Mouse (Mus musculus): ENCODE data around the gene Naa15. TPM values are rescaled to one million over a fixed set of nuclear protein-coding genes. Genes with fewer than 3 reads are reported as not detected.

Naa15 gene
- polyA plus RNA-seq, 1 experiment from 2014 or later, result 34.5 TPM

DNA sequence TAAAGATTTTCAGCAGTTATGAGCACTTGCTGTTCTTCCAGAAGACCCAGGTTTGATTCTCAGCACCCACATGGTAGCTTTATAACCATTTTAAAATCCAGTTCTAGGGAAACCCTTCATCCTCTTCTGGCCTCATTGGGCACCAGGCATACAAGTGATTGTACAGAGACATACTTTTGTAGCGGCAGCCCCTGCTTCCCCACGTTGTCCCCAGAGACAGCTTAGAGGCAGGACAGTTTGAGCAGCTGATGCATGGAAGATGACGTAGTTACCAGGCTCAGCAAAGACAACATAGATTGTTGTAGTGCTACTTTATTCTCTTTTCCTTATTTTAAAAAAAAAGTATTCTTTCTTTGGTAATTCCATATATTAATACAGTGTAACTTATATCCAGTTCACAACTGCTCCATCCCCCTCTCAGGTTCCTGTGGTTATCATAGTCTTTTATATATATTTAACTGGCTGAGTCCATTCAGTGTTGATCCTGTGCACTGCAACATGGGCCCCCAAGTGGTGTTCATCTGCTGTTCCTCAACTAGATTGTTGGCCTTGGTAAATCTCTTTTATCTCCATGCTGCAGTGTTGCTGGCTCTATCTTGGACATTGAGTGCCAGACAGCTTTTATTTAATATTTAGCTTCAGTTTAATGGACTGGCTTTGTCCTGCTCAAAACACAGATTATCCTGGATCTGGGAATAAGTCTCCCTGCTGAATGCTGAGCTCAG lies 20.1 kb downstream of the Naa15 start:
- peaks cover 13% of the 10 kb centered on the region for H3K36me3 ChIP-seq
- H3K27me3 ChIP-seq, result no peaks in the 10 kb centered on the region
- 84% methylated on average over 3 of the region's 3 CpGs for WGBS (ENCODE audit: insufficient replicate concordance)

DNA sequence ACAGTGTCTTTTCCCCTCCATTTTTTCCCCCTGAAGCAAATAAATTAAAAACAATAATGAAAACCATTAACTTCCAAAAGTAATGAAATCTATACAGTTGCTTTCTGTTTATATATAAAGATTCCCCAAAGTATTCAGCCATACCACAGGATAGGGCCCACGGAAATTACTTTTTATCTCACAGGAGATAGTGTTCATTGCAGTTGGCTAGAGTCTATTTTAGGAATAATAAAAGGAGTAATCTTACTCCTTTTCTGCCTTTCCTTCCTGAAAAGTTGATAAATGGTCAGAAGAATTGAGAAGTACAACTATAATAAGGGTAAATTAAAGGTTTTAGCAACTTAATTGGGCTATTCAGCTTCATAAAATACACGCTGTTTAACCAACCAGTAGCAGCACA lies 53.6 kb downstream of the Naa15 start:
- peaks cover 82% of the 10 kb centered on the region for H3K36me3 ChIP-seq
- DNase-seq, result no peak
- H3K27me3 ChIP-seq, result no peaks in the 10 kb centered on the region
- H3K27ac ChIP-seq, result no peak overlapping the region
- H3K4me1 ChIP-seq (replicated peaks), result no peaks in the 10 kb centered on the region
- ATAC-seq (ENCODE audit: low read depth), result no peak
- H3K4me2 ChIP-seq, result no peak overlapping the region
- no peaks in the 10 kb centered on the region for H3K9me3 ChIP-seq (replicated peaks)
- H3K9ac ChIP-seq, result no peak overlapping the region
- 73% methylated on average over 2 of the region's 2 CpGs for WGBS (ENCODE audit: insufficient replicate concordance)
- H3K4me3 ChIP-seq (replicated peaks), result no peak overlapping the region

More for the DNA sequence above, 20.1 kb downstream of the Naa15 start:
- Histone ChIP-seq H3K9me3 (replicated peaks) (no peaks in the 10 kb centered on the region), H3K4me3 (replicated peaks) (no peak overlapping the region), H3K9ac (no peak overlapping the region), H3K27ac (no peak overlapping the region), H3K4me1 (replicated peaks) (peaks cover 7% of the 10 kb centered on the region), H3K4me2 (no peak overlapping the region)
- no peak for DNase-seq
- no peak for ATAC-seq (ENCODE audit: low read depth)

DNA sequence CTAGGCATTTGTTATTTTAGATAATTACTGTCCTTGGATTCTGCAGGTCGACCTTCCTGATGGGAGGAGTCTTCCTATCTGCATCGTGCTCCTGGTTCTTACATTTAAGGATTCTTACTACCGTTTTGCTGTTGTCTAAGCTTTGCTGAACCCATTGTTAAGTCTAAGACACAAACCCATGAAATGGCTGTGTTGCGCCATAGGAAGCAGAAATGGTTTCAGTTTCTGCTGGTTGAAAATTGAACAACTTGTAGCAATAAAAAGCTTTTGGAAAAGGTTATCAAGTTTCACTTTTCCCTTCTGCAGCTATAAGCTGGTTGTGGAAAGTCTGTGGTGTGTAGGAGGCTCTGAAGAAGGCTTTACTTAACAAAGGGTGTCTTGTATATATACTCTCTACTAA lies 60.8 kb downstream of the Naa15 start:
- DNase-seq, result no peak
- Histone ChIP-seq H3K27me3 (no peaks in the 10 kb centered on the region), H3K27ac (no peak overlapping the region), H3K9me3 (replicated peaks) (no peaks in the 10 kb centered on the region), H3K9ac (no peak overlapping the region), H3K36me3 (peaks cover 35% of the 10 kb centered on the region), H3K4me2 (no peak overlapping the region), H3K4me1 (replicated peaks) (no peaks in the 10 kb centered on the region), H3K4me3 (replicated peaks) (no peak overlapping the region)
- no peak for ATAC-seq (ENCODE audit: low read depth)
- 64% methylated on average over 4 of the region's 4 CpGs for WGBS (ENCODE audit: insufficient replicate concordance)

DNA sequence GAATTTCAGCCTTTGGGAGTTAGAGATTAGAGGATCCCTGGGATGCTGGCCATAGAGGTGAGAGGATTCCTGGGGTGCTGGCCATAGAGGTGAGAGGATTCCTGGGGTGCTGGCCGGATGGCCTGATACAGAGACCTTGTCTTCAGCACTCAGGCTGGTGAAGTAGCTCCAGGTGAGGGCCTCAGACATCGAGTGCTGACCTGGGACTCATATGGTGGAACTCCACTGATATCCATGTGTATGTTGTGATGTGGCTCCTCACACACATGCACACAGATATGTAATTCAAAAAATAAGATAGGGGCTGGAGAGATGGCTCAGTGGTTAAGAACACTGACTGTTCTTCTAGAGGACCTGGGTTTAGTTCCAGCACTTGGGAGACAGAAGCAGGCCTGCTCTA lies 64.9 kb downstream of the Naa15 start:
- Histone ChIP-seq H3K9me3 (replicated peaks) (no peaks in the 10 kb centered on the region), H3K4me1 (replicated peaks) (peaks cover 17% of the 10 kb centered on the region), H3K9ac (no peak overlapping the region), H3K27me3 (no peaks in the 10 kb centered on the region), H3K4me3 (replicated peaks) (no peak overlapping the region), H3K36me3 (no peaks in the 10 kb centered on the region), H3K4me2 (no peak overlapping the region), H3K27ac (no peak overlapping the region)
- DNase-seq, result no peak
- 43% methylated on average over 2 of the region's 2 CpGs for WGBS (ENCODE audit: insufficient replicate concordance)
- no peak for ATAC-seq (ENCODE audit: low read depth)

DNA sequence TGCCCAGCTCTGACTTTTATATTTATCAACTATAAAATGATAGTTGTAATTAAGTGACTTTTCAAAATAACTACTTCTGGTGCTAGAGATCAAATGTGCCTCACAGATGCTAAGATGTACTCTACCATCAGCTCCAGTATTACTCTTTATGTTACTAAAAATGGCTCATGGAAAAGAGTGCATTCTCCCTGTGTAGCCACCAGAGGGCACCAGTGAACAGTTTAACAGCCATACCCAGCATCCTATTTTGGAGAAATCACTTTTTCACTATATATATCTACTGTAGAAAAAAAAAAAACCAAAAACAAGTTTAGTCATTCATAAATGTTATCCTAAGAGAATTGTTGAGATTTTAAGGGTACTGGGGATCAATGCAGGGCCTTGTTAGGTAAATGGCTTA lies 66.1 kb downstream of the Naa15 start:
- no peaks in the 10 kb centered on the region for H3K36me3 ChIP-seq
- H3K27me3 ChIP-seq, result no peaks in the 10 kb centered on the region
- no peaks in the 10 kb centered on the region for H3K9me3 ChIP-seq (replicated peaks)
- DNase-seq (peak; percentile 31), ATAC-seq (ENCODE audit: low read depth) (no peak)
- no peak overlapping the region for H3K4me2 ChIP-seq
- H3K27ac ChIP-seq, result no peak overlapping the region
- no peak overlapping the region for H3K9ac ChIP-seq
- H3K4me1 ChIP-seq (replicated peaks), result peaks cover 27% of the 10 kb centered on the region
- H3K4me3 ChIP-seq (replicated peaks), result no peak overlapping the region

DNA sequence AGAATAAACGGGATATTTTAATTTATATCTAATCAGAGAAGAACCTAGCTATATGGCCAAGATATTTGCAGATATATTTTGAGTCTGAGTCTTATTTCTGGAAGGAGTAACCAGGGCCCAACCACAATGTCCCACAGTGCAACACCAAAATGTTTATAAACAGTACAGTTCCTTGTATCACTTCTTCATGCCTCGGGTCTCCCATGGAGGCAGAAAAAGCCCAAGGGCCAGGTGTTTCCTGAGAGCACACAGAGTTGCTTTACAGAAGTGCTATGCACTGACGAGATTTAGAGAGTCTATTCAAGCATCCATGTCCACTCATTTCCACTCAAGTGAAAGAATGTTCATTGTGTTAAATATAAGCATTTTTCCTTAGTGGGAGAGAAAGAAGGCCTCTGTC lies 66.9 kb downstream of the Naa15 start:
- Histone ChIP-seq H3K9ac (no peak overlapping the region), H3K36me3 (no peaks in the 10 kb centered on the region), H3K9me3 (replicated peaks) (no peaks in the 10 kb centered on the region), H3K27me3 (no peaks in the 10 kb centered on the region), H3K4me3 (replicated peaks) (no peak overlapping the region), H3K4me2 (no peak overlapping the region), H3K27ac (no peak overlapping the region), H3K4me1 (replicated peaks) (peaks cover 27% of the 10 kb centered on the region)
- WGBS (ENCODE audit: insufficient replicate concordance), result 41% methylated on average over 3 of the region's 3 CpGs
- DNase-seq (no peak), ATAC-seq (ENCODE audit: low read depth) (no peak)

DNA sequence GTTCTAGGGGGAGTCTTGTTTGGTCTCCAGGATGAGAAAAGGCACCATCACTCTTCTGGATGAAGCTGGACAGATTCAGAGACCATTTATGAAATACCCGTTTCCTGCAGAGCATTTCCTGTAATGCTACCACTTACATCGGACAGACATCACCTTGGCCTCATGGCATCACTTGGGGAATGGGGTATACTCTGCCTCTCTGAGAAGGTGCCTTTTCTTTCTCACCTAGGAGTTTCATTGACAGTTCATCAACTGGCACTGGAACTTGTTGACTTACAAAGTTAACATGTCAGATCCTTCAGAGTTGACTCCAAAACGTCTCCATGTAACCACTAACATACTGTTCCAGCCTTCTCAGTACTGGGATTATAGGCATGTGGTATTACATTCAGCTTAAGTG lies 67.8 kb downstream of the Naa15 start:
- H3K4me1 ChIP-seq (replicated peaks), result peaks cover 27% of the 10 kb centered on the region
- ATAC-seq (ENCODE audit: low read depth) (no peak), DNase-seq (no peak)
- H3K4me3 ChIP-seq (replicated peaks), result peak overlapping the region; percentile 72
- no peaks in the 10 kb centered on the region for H3K9me3 ChIP-seq (replicated peaks)
- peak overlapping the region; percentile 85 for H3K9ac ChIP-seq
- 51% methylated on average over 3 of the region's 3 CpGs for WGBS (ENCODE audit: insufficient replicate concordance)
- H3K27me3 ChIP-seq, result no peaks in the 10 kb centered on the region
- no peaks in the 10 kb centered on the region for H3K36me3 ChIP-seq
- H3K27ac ChIP-seq, result no peak overlapping the region; the same call in 1 of the 2 replicates
- peak overlapping the region; percentile 90 for H3K4me2 ChIP-seq

DNA sequence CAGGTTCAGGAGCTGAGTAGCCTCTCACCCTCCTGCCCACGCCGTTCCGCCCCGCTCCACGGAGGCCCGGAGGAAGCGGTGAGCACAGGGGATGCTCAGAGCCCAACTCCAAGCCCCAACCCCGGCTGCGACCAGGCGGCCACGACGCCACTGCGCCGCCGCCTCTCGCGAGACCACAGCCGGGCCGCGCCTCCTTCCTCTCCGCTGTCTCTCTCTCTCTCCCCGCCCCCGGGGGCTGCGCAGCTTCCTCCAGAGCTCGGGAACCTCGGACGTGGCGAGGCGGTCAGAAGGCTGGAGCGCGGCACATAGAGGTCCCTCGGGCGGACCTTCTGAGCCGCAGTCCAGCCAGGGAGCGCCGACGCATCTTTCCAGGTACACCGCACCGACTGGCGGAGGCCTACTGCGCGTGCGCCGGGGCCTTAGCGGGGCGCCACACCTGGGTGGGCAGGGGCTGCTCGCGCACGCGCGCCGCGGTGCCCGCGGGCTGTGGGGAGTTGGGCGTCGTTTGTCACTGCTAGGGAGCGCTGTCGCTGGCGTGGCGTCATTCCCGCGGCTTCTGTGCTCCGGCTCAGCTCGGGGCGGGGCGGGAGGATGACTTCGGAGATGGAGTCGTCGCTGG lies 68.9 kb downstream of the Naa15 start, which contains the start of gene Rab33b:
Rab33b (plus strand) TSS at position 180 of the 619 bp plus-strand sequence.
- Histone ChIP-seq H3K9ac (peak within 1 kb of the TSS; percentile 85), H3K9me3 (replicated peaks) (no peaks in the 10 kb centered on the region), H3K36me3 (no peaks in the 10 kb centered on the region; the same call in 1 of the 2 replicates), H3K4me1 (replicated peaks) (peaks cover 27% of the 10 kb centered on the region), H3K27me3 (no peaks in the 10 kb centered on the region), H3K4me2 (peak within 1 kb of the TSS; percentile 90), H3K27ac (peak within 1 kb of the TSS; percentile 87), H3K4me3 (replicated peaks) (peak within 1 kb of the TSS; percentile 72)
- ATAC-seq (ENCODE audit: low read depth) (peak; percentile 93), DNase-seq (peak; percentile 90)
- under 1% methylated on average over 59 of the region's 70 CpGs for WGBS (ENCODE audit: insufficient replicate concordance)

DNA sequence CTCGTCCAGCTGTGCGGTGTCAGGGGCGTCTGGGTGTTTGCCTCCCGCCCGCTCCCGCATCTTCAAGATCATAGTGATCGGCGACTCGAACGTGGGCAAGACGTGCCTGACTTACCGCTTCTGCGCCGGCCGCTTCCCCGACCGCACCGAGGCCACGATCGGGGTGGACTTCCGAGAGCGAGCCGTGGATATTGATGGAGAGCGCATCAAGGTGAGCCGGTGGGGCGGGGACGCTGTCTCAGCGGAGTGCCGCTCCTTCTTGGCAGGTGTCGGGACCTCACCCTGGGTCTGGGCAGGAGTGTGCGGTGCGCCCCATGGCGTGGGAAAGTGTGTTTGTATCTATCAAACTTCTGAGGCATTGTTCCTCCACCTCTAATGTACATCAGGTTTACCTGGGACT lies 69.4 kb downstream of the Naa15 start:
- WGBS (ENCODE audit: insufficient replicate concordance), result under 1% methylated on average over 33 of the region's 33 CpGs
- Histone ChIP-seq H3K27ac (peak overlapping the region; percentile 87), H3K4me1 (replicated peaks) (peaks cover 27% of the 10 kb centered on the region), H3K36me3 (no peaks in the 10 kb centered on the region; the same call in 1 of the 2 replicates), H3K9me3 (replicated peaks) (no peaks in the 10 kb centered on the region), H3K9ac (peak overlapping the region; percentile 85), H3K27me3 (no peaks in the 10 kb centered on the region), H3K4me3 (replicated peaks) (peak overlapping the region; percentile 72), H3K4me2 (peak overlapping the region; percentile 90)
- ATAC-seq (ENCODE audit: low read depth) (peak; percentile 11), DNase-seq (no peak)

DNA sequence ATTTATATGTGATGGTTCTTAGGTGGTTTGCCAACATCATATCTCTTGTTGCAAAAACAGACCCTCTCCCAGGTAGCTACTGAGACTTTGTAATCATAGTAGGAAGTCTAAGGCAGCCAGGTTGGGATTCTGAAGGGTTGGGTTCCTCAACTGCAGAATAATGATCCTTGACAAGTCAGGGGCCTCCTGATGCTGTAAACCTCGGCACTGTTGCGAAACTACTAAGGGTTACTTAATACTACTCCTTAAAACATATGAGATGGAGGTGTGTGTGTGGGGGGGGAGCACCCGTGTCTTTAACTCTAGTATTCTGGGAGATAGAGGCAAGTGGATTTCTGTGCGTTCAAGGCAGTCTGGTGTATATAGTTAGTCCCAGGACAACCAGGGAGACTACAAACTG lies 70.4 kb downstream of the Naa15 start:
- 46% methylated on average over 4 of the region's 4 CpGs for WGBS (ENCODE audit: insufficient replicate concordance)
- no peak for DNase-seq
- H3K9me3 ChIP-seq (replicated peaks), result no peaks in the 10 kb centered on the region
- ATAC-seq (ENCODE audit: low read depth), result no peak
- peaks cover 27% of the 10 kb centered on the region for H3K4me1 ChIP-seq (replicated peaks)
- peak overlapping the region; percentile 72; the same call in 1 of the 2 replicates for H3K4me3 ChIP-seq (replicated peaks)
- H3K36me3 ChIP-seq, result no peaks in the 10 kb centered on the region; the same call in 1 of the 2 replicates
- H3K4me2 ChIP-seq, result peak overlapping the region; percentile 90
- H3K27ac ChIP-seq, result no peak overlapping the region
- H3K9ac ChIP-seq, result no peak overlapping the region
- H3K27me3 ChIP-seq, result no peaks in the 10 kb centered on the region

DNA sequence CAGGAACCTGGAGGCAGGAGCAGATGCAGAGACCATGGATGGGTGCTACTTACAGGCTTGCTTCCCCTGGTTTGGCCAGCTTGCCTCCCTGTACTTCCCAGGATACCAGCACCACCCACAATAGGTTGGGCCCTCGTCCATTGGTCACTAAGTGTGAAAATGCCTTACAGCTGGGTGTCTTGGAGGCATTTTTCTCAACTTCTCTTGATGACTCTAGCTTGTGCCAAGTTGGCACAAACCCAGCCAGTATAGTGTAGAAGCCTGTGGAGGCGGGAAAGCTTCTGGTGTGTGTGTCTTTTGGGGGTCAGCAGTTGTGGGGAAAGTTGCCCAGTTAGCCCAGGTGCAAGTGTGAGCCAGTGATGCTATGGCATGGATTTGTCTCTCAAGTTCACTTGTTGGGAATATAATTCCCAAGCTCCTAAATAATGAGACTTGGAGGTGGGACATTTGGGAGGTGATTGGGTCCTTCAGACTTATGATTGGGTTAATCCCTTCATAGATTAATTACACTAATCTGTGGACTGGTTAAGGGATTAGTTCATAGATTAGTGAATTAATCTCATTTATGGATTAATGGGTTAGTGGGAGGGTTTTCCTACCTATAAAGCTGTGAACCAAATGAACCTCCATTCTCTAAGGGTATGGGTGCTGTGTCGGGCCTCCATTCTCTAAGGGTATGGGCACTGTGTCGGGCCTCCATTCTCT lies 71.7 kb downstream of the Naa15 start:
- WGBS (ENCODE audit: insufficient replicate concordance), result 72% methylated on average over 4 of the region's 4 CpGs
- H3K27ac ChIP-seq, result no peak overlapping the region
- H3K9ac ChIP-seq, result no peak overlapping the region
- H3K4me3 ChIP-seq (replicated peaks), result no peak overlapping the region
- H3K9me3 ChIP-seq (replicated peaks), result no peaks in the 10 kb centered on the region
- H3K27me3 ChIP-seq, result no peaks in the 10 kb centered on the region
- DNase-seq, result no peak
- no peak overlapping the region for H3K4me2 ChIP-seq
- H3K4me1 ChIP-seq (replicated peaks), result peaks cover 27% of the 10 kb centered on the region
- no peak for ATAC-seq (ENCODE audit: low read depth)
- no peaks in the 10 kb centered on the region; the same call in 1 of the 2 replicates for H3K36me3 ChIP-seq
